ENCODE assay signal across 8 mouse cellular contexts in genomic region chr2:31845896-31846691, GRCm38 (mm10). TPM values are rescaled to one million over a fixed set of nuclear protein-coding genes. Genes with fewer than 3 reads are reported as not detected.
DNase-seq lines count a peak whose midpoint lies in the region; ATAC-seq and TF ChIP-seq lines count a peak whose summit lies in the region.

Gene Fibcd1 (minus strand): TSS chr2:31846005.

- TF ChIP-seq CTCF in C2C12 (IDR thresholded peaks at IDR 0.05; ENCODE audit: control insufficient read depth, insufficient read depth, insufficient read length) = no peak

- H3K79me2 ChIP-seq in C2C12 (ENCODE audit: control insufficient read depth, insufficient read depth) = no peaks in the 10 kb centered on the region

- no peaks in the 10 kb centered on the region for H3K9me3 ChIP-seq in heart, embryonic 12.5 days (replicated peaks)
- H3K9me3 ChIP-seq in hindbrain, embryonic 15.5 days = no peaks in the 10 kb centered on the region
- no peaks in the 10 kb centered on the region for H3K9me3 ChIP-seq in midbrain, embryonic 11.5 days (ENCODE audit: control insufficient read depth, low read length)

- H3ac ChIP-seq in C2C12 (ENCODE audit: control insufficient read depth, insufficient read length, low read depth) = peak within 1 kb of the TSS; percentile 51

- DNase-seq in heart, adult 8-10 months (ENCODE audit: low spot score) = no peak
- DNase-seq in cerebellum, postnatal 25 days = peak; percentile 40 to 50
- DNase-seq in midbrain, embryonic 11.5 days (ENCODE audit: low spot score, missing footprints) = peak; percentile 94
- DNase-seq in thymus, postnatal 25 days = peak; percentile 48
- no peak for DNase-seq in ovary, adult 18-20 months (ENCODE audit: low spot score)

- no peaks in the 10 kb centered on the region for H3K36me3 ChIP-seq in heart, embryonic 12.5 days
- no peaks in the 10 kb centered on the region for H3K36me3 ChIP-seq in C2C12 (ENCODE audit: control insufficient read depth, insufficient read depth)
- no peaks in the 10 kb centered on the region for H3K36me3 ChIP-seq in hindbrain, embryonic 15.5 days
- no peaks in the 10 kb centered on the region for H3K36me3 ChIP-seq in midbrain, embryonic 11.5 days (ENCODE audit: control insufficient read depth, insufficient read depth, low read length)

- no peaks in the 10 kb centered on the region for H3K79me3 ChIP-seq in C2C12 (ENCODE audit: low read depth)

- H3K4me1 ChIP-seq in heart, embryonic 12.5 days (replicated peaks) = peaks cover 32% of the 10 kb centered on the region
- H3K4me1 ChIP-seq in hindbrain, embryonic 15.5 days (replicated peaks) = peaks cover 32% of the 10 kb centered on the region
- H3K4me1 ChIP-seq in midbrain, embryonic 11.5 days (ENCODE audit: control insufficient read depth, insufficient read depth, low read length) = peaks cover 17% of the 10 kb centered on the region

- H3K27me3 ChIP-seq in heart, embryonic 12.5 days (replicated peaks) = peaks cover 70% of the 10 kb centered on the region
- peaks cover 47% of the 10 kb centered on the region for H3K27me3 ChIP-seq in C2C12 (ENCODE audit: control insufficient read depth, insufficient read depth, insufficient read length)
- H3K27me3 ChIP-seq in hindbrain, embryonic 15.5 days = peaks cover 37% of the 10 kb centered on the region
- peaks cover 40% of the 10 kb centered on the region for H3K27me3 ChIP-seq in midbrain, embryonic 11.5 days (ENCODE audit: control insufficient read depth, insufficient read depth, low read length)

- peak within 1 kb of the TSS; percentile 52 for H3K4me3 ChIP-seq in heart, embryonic 12.5 days
- no peak within 1 kb of the TSS for H3K4me3 ChIP-seq in C2C12 (ENCODE audit: insufficient read depth, poor library complexity, severe bottlenecking)
- H3K4me3 ChIP-seq in hindbrain, embryonic 15.5 days = peak within 1 kb of the TSS; percentile 52
- peak within 1 kb of the TSS; percentile 48 for H3K4me3 ChIP-seq in midbrain, embryonic 11.5 days (ENCODE audit: low read depth, low read length)

- 1% methylated on average over 83 of the region's 88 CpGs for WGBS in heart, embryonic 12.5 days
- under 1% methylated on average over 67 of the region's 88 CpGs for WGBS in hindbrain, embryonic 15.5 days
- WGBS in midbrain, embryonic 11.5 days = under 1% methylated on average over 79 of the region's 88 CpGs

- peak; percentile 23; the same call in 1 of the 2 replicates for ATAC-seq in heart, embryonic 12.5 days (ENCODE audit: insufficient number of reproducible peaks, low FRiP score)
- peak; percentile 33; the same call in 1 of the 2 replicates for ATAC-seq in hindbrain, embryonic 15.5 days (ENCODE audit: low FRiP score, low read depth)
- ATAC-seq in midbrain, embryonic 11.5 days (ENCODE audit: low FRiP score) = peak; percentile 56

- no peak within 1 kb of the TSS for H3K27ac ChIP-seq in heart, embryonic 12.5 days (ENCODE audit: poor library complexity, severe bottlenecking)
- no peak within 1 kb of the TSS for H3K27ac ChIP-seq in hindbrain, embryonic 15.5 days (replicated peaks)
- no peak within 1 kb of the TSS for H3K27ac ChIP-seq in midbrain, embryonic 11.5 days (ENCODE audit: low read depth, low read length)

- peak within 1 kb of the TSS; percentile 54 for H3K9ac ChIP-seq in heart, embryonic 12.5 days
- H3K9ac ChIP-seq in hindbrain, embryonic 15.5 days = peak within 1 kb of the TSS; percentile 53
- peak within 1 kb of the TSS; percentile 55 for H3K9ac ChIP-seq in midbrain, embryonic 11.5 days (ENCODE audit: low read length)

- peak within 1 kb of the TSS; percentile 83 for H3K4me2 ChIP-seq in heart, embryonic 12.5 days
- peak within 1 kb of the TSS; percentile 95 for H3K4me2 ChIP-seq in hindbrain, embryonic 15.5 days
- peak within 1 kb of the TSS; percentile 84 for H3K4me2 ChIP-seq in midbrain, embryonic 11.5 days

TF ChIP-seq in C2C12, 6 proteins besides CTCF, POLR2A, EP300 and RAD21:
- TF ChIP-seq MYOD1 (IDR thresholded peaks at IDR 0.05; ENCODE audit: control insufficient read depth, insufficient read length, low read depth) = no peak
- no peak for TF ChIP-seq FOSL1 (IDR thresholded peaks at IDR 0.05; ENCODE audit: insufficient read depth, low read length, poor library complexity, severe bottlenecking)
- TF ChIP-seq USF1 (IDR thresholded peaks at IDR 0.05; ENCODE audit: low read depth) = no peak
- no peak for TF ChIP-seq CEBPB (IDR thresholded peaks at IDR 0.05; ENCODE audit: low read depth)
- no peak for TF ChIP-seq MAX (IDR thresholded peaks at IDR 0.05)
- TF ChIP-seq MYOG (IDR thresholded peaks at IDR 0.05; ENCODE audit: control insufficient read depth, extremely low read depth, insufficient read length) = no peak
TF ChIP-seq in C2C12: peak in this region for 0.

RNA-seq across cellular contexts. Expression of gene Fibcd1, which starts in this region (rescaled TPM):
- polyA plus RNA-seq in heart, embryonic 12.5 days (2016; fragmentation: Nextera tagmentation; extraction: Ambion mirVana) = 0.04 and 0.08 TPM in 2 replicates
- total RNA-seq in heart, adult 8-10 months (2022) = not detected
- polyA plus RNA-seq in C2C12 (2012; fragmentation: generic; extraction: Trizol) = 1.1 TPM
- 7.7 and 8.1 TPM in 2 replicates for polyA plus RNA-seq in hindbrain, embryonic 15.5 days (2015; fragmentation: Nextera tagmentation; extraction: Ambion mirVana)
- polyA plus RNA-seq in midbrain, embryonic 11.5 days (2014; fragmentation: Nextera tagmentation; extraction: Ambion mirVana) = 0.83 and 1.7 TPM in 2 replicates

Comparison
In these comparisons a context has a peak if more than half of its experiments do, and no peak if none do; other contexts are left out.
1. Peak in ATAC-seq, H3K4me3 ChIP-seq, H3K9ac ChIP-seq and H3K4me2 ChIP-seq in heart, embryonic 12.5 days; RNA of the gene not detected or under 1 TPM.
2. DNase-seq: peak in cerebellum, postnatal 25 days (2 of 2), midbrain, embryonic 11.5 days (single experiment) and thymus, postnatal 25 days (single experiment); none in heart, adult 8-10 months (single experiment) and ovary, adult 18-20 months (single experiment).
3. Peak in every context shown above with its lines, with median percentiles within 50 percentile points of each other: ATAC-seq, H3K4me2 ChIP-seq and H3K9ac ChIP-seq.